Mouse (Mus musculus): ENCODE measurements around the gene Abcb9. TPM values are rescaled to one million over a fixed set of nuclear protein-coding genes. Genes with fewer than 3 reads are reported as not detected.

Abcb9 gene
- polyA plus RNA-seq (2017; shearing (Covaris generic)): 10 to 100 TPM; 43.2 to 57.2 TPM

GRCm38 (mm10) chr5:124095596-124096232 lies at the start of gene Abcb9:
TSS of gene Abcb9 (minus strand) at chr5:124095798.

GRCm38 (mm10) chr5:124115990-124116845 lies 20.6 kb upstream of the Abcb9 start, which contains the start of gene Arl6ip4:
TSS of gene Arl6ip4 (plus strand) at chr5:124116089.

GRCm38 (mm10) chr5:124111742-124112497 lies 16.3 kb upstream of the Abcb9 start, which contains the start of gene Ogfod2:
TSS of gene Ogfod2 (plus strand) at chr5:124112297.

GRCm38 (mm10) chr5:124032001-124032508 lies 63.5 kb downstream of the Abcb9 start, which contains the start of gene Vps37b:
TSS of gene Vps37b (minus strand) at chr5:124032270.

Other genes starting within 250 kb of the Abcb9 start
- gene Hcar2, start 230.3 kb downstream of the Abcb9 start, polyA plus RNA-seq (2017; shearing (Covaris generic)): under 1 TPM; 0.13 to 0.41 TPM
- gene Hcar1, start 215.8 kb downstream of the Abcb9 start, polyA plus RNA-seq (2017; shearing (Covaris generic)): not detected
- gene Denr, start 188.6 kb downstream of the Abcb9 start, polyA plus RNA-seq (2017; shearing (Covaris generic)): 100 to 1,000 TPM; 108 to 111 TPM
- gene Gm43518, start 168.4 kb downstream of the Abcb9 start, polyA plus RNA-seq (2017; shearing (Covaris generic)): 1 to 10 TPM; 2.4 to 6.0 TPM
- 1 to 10 TPM; 2.2 to 3.4 TPM for gene Ccdc62, start 165.1 kb downstream of the Abcb9 start, polyA plus RNA-seq (2017; shearing (Covaris generic))
- gene Hip1r, start 122.2 kb downstream of the Abcb9 start, polyA plus RNA-seq (2017; shearing (Covaris generic)): 10 to 100 TPM; 21.3 to 63.5 TPM
- gene Vps37b, start 63.5 kb downstream of the Abcb9 start, polyA plus RNA-seq (2017; shearing (Covaris generic)): 10 to 100 TPM; 73.3 to 90.6 TPM
- 10 to 100 TPM; 28.7 to 32.3 TPM for gene Ogfod2, start 16.5 kb upstream of the Abcb9 start, polyA plus RNA-seq (2017; shearing (Covaris generic))
- gene Arl6ip4, start 20.3 kb upstream of the Abcb9 start, polyA plus RNA-seq (2017; shearing (Covaris generic)): 100 to 1,000 TPM in 1 of 2 experiments, 10 to 100 TPM in 1; 86.3 to 121 TPM
- 10 to 100 TPM; 18.4 to 27.2 TPM for gene Pitpnm2, start 154.0 kb upstream of the Abcb9 start, polyA plus RNA-seq (2017; shearing (Covaris generic))
- 10 to 100 TPM; 15.8 to 20.1 TPM for gene Mphosph9, start 232.2 kb upstream of the Abcb9 start, polyA plus RNA-seq (2017; shearing (Covaris generic))
- 10 to 100 TPM in 1 of 2 experiments, 1 to 10 TPM in 1; 7.4 to 11.7 TPM for gene 2810006K23Rik, start 232.3 kb upstream of the Abcb9 start, polyA plus RNA-seq (2017; shearing (Covaris generic))

Measured in activated CD4-positive, CD25-positive, alpha-beta regulatory T cell (primary cell).